Mouse (Mus musculus): ENCODE data around the gene Gdf1. TPM values are rescaled to one million over a fixed set of nuclear protein-coding genes. Genes with fewer than 3 reads are reported as not detected.

The Gdf1 gene
- total and polyA plus RNA-seq, 3 experiments = 0.14 TPM; not detected in 2

DNA sequence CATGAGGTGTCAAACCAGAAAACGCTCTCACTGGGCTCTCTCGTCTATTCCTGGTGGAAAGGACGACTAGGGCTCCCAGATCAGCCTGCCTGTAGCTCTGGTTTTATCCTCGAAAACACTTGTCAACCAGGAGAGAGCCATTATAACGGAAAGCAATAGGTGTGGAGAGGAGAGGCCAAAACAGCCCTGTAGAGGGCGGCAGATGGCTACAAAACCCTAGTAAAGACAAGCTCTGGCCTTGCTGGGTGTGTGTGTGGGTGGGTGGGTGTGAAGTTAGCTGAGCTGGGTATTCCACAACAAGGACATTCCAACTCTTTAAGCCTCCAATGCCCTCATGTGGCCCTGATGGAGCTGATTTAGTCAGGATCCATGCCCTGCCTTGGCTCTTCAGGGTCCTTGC lies 14.1 kb downstream of the Gdf1 start:
- no peak for TF ChIP-seq EP300 (IDR thresholded peaks at IDR 0.05; ENCODE audit: insufficient read depth, low read depth, low read length)
- TF ChIP-seq POLR2A (IDR thresholded peaks at IDR 0.05; ENCODE audit: insufficient read depth, low read depth, low read length) = no peak
- TF ChIP-seq CTCF (IDR thresholded peaks at IDR 0.05) = peak; percentile 65
- Histone ChIP-seq H3K27me3 (ENCODE audit: control insufficient read depth, insufficient read depth, low read length) (no peaks in the 10 kb centered on the region), H3K4me1 (ENCODE audit: control insufficient read depth, insufficient read depth, low read length) (peaks cover 9% of the 10 kb centered on the region), H3K4me3 (no peak overlapping the region), H3K27ac (no peak overlapping the region), H3K9ac (ENCODE audit: low read depth, low read length) (no peak overlapping the region), H3K36me3 (ENCODE audit: control insufficient read depth, insufficient read depth, low read length) (no peaks in the 10 kb centered on the region; the same call in 1 of the 2 replicates), H3K79me2 (replicated peaks; ENCODE audit: control insufficient read depth, insufficient read depth, low read length) (peaks cover 13% of the 10 kb centered on the region)
- 68% methylated on average over 6 of the region's 6 CpGs for WGBS
- DNase-seq = no peak
- intact Hi-C loops (cut with DNase I) = no loop called here

DNA sequence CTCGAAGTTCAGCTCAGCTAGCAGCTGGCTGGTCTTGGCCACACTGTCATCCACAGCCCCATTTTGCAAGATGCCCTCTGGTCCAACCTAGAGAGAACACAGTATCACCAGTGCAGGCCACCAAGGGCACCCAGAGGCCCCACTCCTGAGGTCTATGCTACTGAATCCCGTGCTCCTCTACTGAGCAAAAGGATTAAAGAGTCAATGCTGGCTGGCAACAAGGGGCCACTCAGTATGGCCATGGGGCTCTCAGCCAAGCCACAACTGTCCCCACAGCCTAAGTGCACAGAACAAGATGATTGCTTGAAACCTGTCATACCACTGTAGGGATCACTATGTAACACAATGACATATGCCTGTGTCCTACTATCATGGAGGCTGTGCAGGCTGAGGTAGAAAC lies 14.7 kb downstream of the Gdf1 start:
- intact Hi-C loops (cut with DNase I) = no loop called here
- no peaks in the 10 kb centered on the region; the same call in 1 of the 2 replicates for H3K36me3 ChIP-seq (ENCODE audit: control insufficient read depth, insufficient read depth, low read length)
- TF ChIP-seq EP300 (IDR thresholded peaks at IDR 0.05; ENCODE audit: insufficient read depth, low read depth, low read length) = no peak
- TF ChIP-seq POLR2A (IDR thresholded peaks at IDR 0.05; ENCODE audit: insufficient read depth, low read depth, low read length) = no peak
- H3K4me3 ChIP-seq = no peak overlapping the region
- H3K79me2 ChIP-seq (replicated peaks; ENCODE audit: control insufficient read depth, insufficient read depth, low read length) = peaks cover 15% of the 10 kb centered on the region
- peaks cover 13% of the 10 kb centered on the region for H3K4me1 ChIP-seq (ENCODE audit: control insufficient read depth, insufficient read depth, low read length)
- H3K27me3 ChIP-seq (ENCODE audit: control insufficient read depth, insufficient read depth, low read length) = no peaks in the 10 kb centered on the region
- H3K9ac ChIP-seq (ENCODE audit: low read depth, low read length) = no peak overlapping the region
- DNase-seq = no peak
- 84% methylated on average over 2 of the region's 2 CpGs for WGBS
- H3K27ac ChIP-seq = no peak overlapping the region

DNA sequence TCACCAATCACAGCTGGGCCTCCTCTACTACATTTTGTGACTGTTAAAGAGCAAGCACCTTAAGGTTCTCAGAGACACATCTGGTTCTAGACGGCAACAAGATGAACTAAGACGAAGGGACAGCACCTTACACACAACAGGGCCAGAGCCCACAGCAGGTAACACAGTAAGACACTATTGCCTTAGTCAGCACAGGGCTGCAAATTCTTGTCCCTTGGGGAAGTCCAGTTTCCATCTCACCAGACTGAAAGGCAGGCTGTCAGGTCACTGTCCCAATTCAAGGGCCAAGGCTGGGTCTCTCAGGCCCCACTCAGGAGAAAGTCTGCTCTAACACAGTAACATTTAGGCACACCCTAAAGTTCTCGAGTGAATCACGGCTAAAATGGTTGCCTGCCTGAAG lies 17.8 kb downstream of the Gdf1 start:
- Histone ChIP-seq H3K27ac (no peak overlapping the region; the same call in 1 of the 2 replicates), H3K27me3 (ENCODE audit: control insufficient read depth, insufficient read depth, low read length) (no peaks in the 10 kb centered on the region), H3K4me3 (no peak overlapping the region), H3K9ac (ENCODE audit: low read depth, low read length) (no peak overlapping the region), H3K4me1 (ENCODE audit: control insufficient read depth, insufficient read depth, low read length) (peaks cover 30% of the 10 kb centered on the region), H3K36me3 (ENCODE audit: control insufficient read depth, insufficient read depth, low read length) (peaks cover 3% of the 10 kb centered on the region), H3K79me2 (replicated peaks; ENCODE audit: control insufficient read depth, insufficient read depth, low read length) (peaks cover 18% of the 10 kb centered on the region)
- WGBS = 63% methylated on average over 4 of the region's 4 CpGs
- no peak for DNase-seq
- intact Hi-C loops (cut with DNase I) = no loop called here
- TF ChIP-seq POLR2A (IDR thresholded peaks at IDR 0.05; ENCODE audit: insufficient read depth, low read depth, low read length) (no peak), EP300 (IDR thresholded peaks at IDR 0.05; ENCODE audit: insufficient read depth, low read depth, low read length) (no peak), CTCF (IDR thresholded peaks at IDR 0.05) (no peak)

DNA sequence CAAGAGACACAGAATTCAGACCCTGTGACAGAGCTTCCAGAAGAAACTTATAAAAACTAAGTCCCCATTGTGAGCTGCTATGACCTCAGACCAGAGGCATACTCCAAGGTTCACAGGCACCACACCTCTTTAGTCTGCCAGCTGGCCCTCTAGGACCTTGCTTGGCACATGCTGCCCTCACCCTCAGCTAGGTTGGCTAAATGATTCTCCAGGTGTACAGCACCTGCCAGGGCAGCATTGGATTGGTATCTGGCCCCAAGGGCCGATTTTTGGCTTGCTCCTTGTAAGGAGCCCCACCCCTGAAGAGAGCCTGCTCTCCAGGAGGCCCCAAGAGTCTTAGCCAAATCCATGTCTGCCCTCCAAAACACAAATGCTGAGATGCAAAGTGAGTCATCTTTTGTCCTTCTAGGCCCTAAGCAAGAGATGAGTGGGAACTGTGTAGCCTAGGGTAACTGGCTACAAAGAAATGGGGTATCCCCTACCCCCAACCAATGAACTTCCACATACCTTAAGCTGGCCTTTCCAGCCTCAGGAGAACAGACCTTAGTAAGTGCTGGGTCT lies 18.3 kb downstream of the Gdf1 start:
- 58% methylated on average over 1 of the region's 1 CpGs for WGBS
- intact Hi-C loops (cut with DNase I) = no loop called here
- no peak overlapping the region; the same call in 1 of the 2 replicates for H3K27ac ChIP-seq
- H3K27me3 ChIP-seq (ENCODE audit: control insufficient read depth, insufficient read depth, low read length) = no peaks in the 10 kb centered on the region
- TF ChIP-seq POLR2A (IDR thresholded peaks at IDR 0.05; ENCODE audit: insufficient read depth, low read depth, low read length) (no peak), EP300 (IDR thresholded peaks at IDR 0.05; ENCODE audit: insufficient read depth, low read depth, low read length) (no peak), CTCF (IDR thresholded peaks at IDR 0.05) (no peak)
- no peak overlapping the region for H3K4me3 ChIP-seq
- H3K4me1 ChIP-seq (ENCODE audit: control insufficient read depth, insufficient read depth, low read length) = peaks cover 30% of the 10 kb centered on the region
- peaks cover 3% of the 10 kb centered on the region for H3K36me3 ChIP-seq (ENCODE audit: control insufficient read depth, insufficient read depth, low read length)
- no peak overlapping the region for H3K9ac ChIP-seq (ENCODE audit: low read depth, low read length)
- DNase-seq = no peak
- H3K79me2 ChIP-seq (replicated peaks; ENCODE audit: control insufficient read depth, insufficient read depth, low read length) = peaks cover 19% of the 10 kb centered on the region

DNA sequence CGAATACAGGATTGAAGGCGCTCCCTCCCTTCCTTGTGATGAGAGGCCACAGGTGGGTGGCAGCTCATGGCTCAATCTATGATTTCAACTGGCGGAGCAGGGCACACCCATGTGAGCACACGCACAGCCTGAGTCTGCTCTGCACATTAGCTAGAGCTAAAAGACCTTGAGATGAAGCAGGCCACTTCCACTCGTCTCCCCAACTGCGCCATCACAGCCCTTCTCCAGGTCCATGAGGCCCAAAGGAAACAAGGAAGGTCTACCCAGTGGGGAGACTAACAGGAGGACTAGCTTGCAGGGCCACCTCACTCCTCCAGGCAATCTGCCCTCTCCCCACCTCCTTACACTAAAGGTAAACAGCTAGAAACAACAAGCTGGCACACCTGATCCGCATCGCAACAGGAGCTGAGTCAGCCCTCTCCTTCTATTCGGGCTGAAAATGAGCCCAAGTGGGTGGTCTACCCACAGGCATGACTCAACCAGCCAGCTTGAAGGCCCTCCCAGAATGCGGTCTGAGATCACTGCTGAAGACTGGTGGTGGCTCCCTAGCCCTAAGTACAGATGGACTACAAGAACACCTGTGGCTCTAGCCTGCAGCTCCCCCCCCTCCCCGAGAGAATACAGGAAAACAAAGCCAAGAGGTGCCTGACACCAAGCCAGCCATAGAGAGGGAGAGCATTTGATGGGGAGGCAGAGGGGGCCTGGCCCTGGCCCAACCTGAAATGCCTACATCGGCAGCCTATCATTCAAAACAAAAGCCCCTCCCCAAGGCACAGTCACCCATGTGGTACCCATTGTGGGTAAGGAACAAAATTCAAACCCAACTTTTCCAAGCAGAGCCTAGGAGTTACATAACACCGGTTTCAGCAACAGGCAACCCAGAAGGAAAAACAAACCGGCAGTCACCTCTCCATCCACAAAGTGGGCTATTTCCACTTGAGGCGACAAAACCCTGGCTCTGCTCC lies 21.7 kb downstream of the Gdf1 start:
- WGBS = 38% methylated on average over 15 of the region's 15 CpGs
- peak overlapping the region; percentile 86 for H3K4me3 ChIP-seq

More for the DNA sequence above, 21.7 kb downstream of the Gdf1 start:
- Histone ChIP-seq H3K36me3 (ENCODE audit: control insufficient read depth, insufficient read depth, low read length) (peaks cover 3% of the 10 kb centered on the region), H3K4me1 (ENCODE audit: control insufficient read depth, insufficient read depth, low read length) (peaks cover 34% of the 10 kb centered on the region), H3K9ac (ENCODE audit: low read depth, low read length) (peak overlapping the region; percentile 90), H3K27me3 (ENCODE audit: control insufficient read depth, insufficient read depth, low read length) (no peaks in the 10 kb centered on the region), H3K27ac (no peak overlapping the region; the same call in 1 of the 2 replicates), H3K79me2 (replicated peaks; ENCODE audit: control insufficient read depth, insufficient read depth, low read length) (peaks cover 13% of the 10 kb centered on the region)
- TF ChIP-seq CTCF (IDR thresholded peaks at IDR 0.05) = no peak
- TF ChIP-seq POLR2A (IDR thresholded peaks at IDR 0.05; ENCODE audit: insufficient read depth, low read depth, low read length) = no peak
- TF ChIP-seq EP300 (IDR thresholded peaks at IDR 0.05; ENCODE audit: insufficient read depth, low read depth, low read length) = no peak
- DNase-seq = no peak
- intact Hi-C loops (cut with DNase I) = no loop called here

Data from heart, adult 2 months (tissue).